8 mouse cellular contexts compared by ENCODE assay signal in genomic region chr8:84689091-84689915, GRCm38 (mm10). TPM values are rescaled to one million over a fixed set of nuclear protein-coding genes. Genes with fewer than 3 reads are reported as not detected.
DNase-seq lines count a peak whose midpoint lies in the region; ATAC-seq lines count a peak whose summit lies in the region.

No protein-coding gene starts in this region.

- peak; percentile 91 to 97 for DNase-seq in adrenal gland, adult (ENCODE audit: inconsistent age in 2 of 2, low spot score in 1 of 2)
- peak; percentile 96 for DNase-seq in embryo, embryonic 10 days (ENCODE audit: low spot score)
- peak; percentile 88 for DNase-seq in gastrocnemius, postnatal 14 days
- peak; percentile 94 to 96 for DNase-seq in left cerebral cortex, postnatal 14 days (ENCODE audit: low spot score in 2 of 2)
- DNase-seq in right cerebral cortex, postnatal 25 days, result peak; percentile 90
- DNase-seq in yolk sac, embryonic 10.5 days (ENCODE audit: low spot score), result peak; percentile 89

- no peaks in the 10 kb centered on the region for H3K27me3 ChIP-seq in intestine, embryonic 15.5 days (replicated peaks)

- ATAC-seq in intestine, embryonic 15.5 days, result peak; percentile 87
- ATAC-seq in megakaryocyte-erythroid progenitor cell, adult 5-6 weeks (replicated peaks; ENCODE audit: low FRiP score, low TSS enrichment, poor library complexity, severe bottlenecking), result peak; percentile 80

- H3K4me1 ChIP-seq in intestine, embryonic 15.5 days (replicated peaks), result peaks cover 31% of the 10 kb centered on the region

- H3K4me3 ChIP-seq in intestine, embryonic 15.5 days (replicated peaks), result peak overlapping the region; percentile 58

- H3K4me2 ChIP-seq in intestine, embryonic 15.5 days (replicated peaks), result peak overlapping the region; percentile 81

- peak overlapping the region; percentile 8 for H3K27ac ChIP-seq in intestine, embryonic 15.5 days

- peaks cover 3% of the 10 kb centered on the region; the same call in 1 of the 2 replicates for H3K36me3 ChIP-seq in intestine, embryonic 15.5 days

- under 1% methylated on average over 47 of the region's 47 CpGs for WGBS in intestine, embryonic 15.5 days

- H3K9me3 ChIP-seq in intestine, embryonic 15.5 days, result no peaks in the 10 kb centered on the region

- intact Hi-C loops in gastrocnemius, postnatal 14 days (cut with DNase I; ENCODE audit: low total_unique reads), result no loop called here
- intact Hi-C loops in left cerebral cortex, postnatal 14 days (cut with DNase I), result no loop called here

- H3K9ac ChIP-seq in intestine, embryonic 15.5 days, result peak overlapping the region; percentile 64

RNA-seq across cellular contexts. Expression of gene Nacc1, which starts 1.6 kb away (rescaled TPM):
- 10 to 100 TPM; 25.7 to 33.6 TPM for total RNA-seq in gastrocnemius, postnatal 14 days (2021)
- polyA plus RNA-seq in intestine, embryonic 15.5 days (2015; fragmentation: Nextera tagmentation; extraction: Ambion mirVana), result 14.8 and 17.0 TPM in 2 replicates
- total RNA-seq in left cerebral cortex, postnatal 14 days (2021), result 10 to 100 TPM; 90.2 to 91.9 TPM
- total RNA-seq in megakaryocyte-erythroid progenitor cell, adult 5-6 weeks (2014; fragmentation: Nextera tagmentation), result 71.6 and 76.7 TPM in 2 replicates
- 35.8 and 51.5 TPM in 2 replicates for total RNA-seq in megakaryocyte-erythroid progenitor cell, adult 5-6 weeks (2017)

RNA-seq across cellular contexts. Expression of gene Trmt1, which starts 3.2 kb away (rescaled TPM):
- total RNA-seq in gastrocnemius, postnatal 14 days (2021), result 10 to 100 TPM; 26.0 to 36.2 TPM
- polyA plus RNA-seq in intestine, embryonic 15.5 days (2015; fragmentation: Nextera tagmentation; extraction: Ambion mirVana), result 59.9 and 68.3 TPM in 2 replicates
- total RNA-seq in left cerebral cortex, postnatal 14 days (2021), result 10 to 100 TPM; 89.3 to 96.7 TPM
- total RNA-seq in megakaryocyte-erythroid progenitor cell, adult 5-6 weeks (2014; fragmentation: Nextera tagmentation), result 170 and 181 TPM in 2 replicates
- total RNA-seq in megakaryocyte-erythroid progenitor cell, adult 5-6 weeks (2017), result 94.9 and 126 TPM in 2 replicates

RNA-seq across cellular contexts. Expression of gene Lyl1, which starts 12.0 kb away (rescaled TPM):
- total RNA-seq in gastrocnemius, postnatal 14 days (2021), result 1 to 10 TPM; 2.7 to 2.9 TPM
- 5.1 and 5.5 TPM in 2 replicates for polyA plus RNA-seq in intestine, embryonic 15.5 days (2015; fragmentation: Nextera tagmentation; extraction: Ambion mirVana)
- total RNA-seq in left cerebral cortex, postnatal 14 days (2021), result 1 to 10 TPM; 2.7 to 4.3 TPM
- total RNA-seq in megakaryocyte-erythroid progenitor cell, adult 5-6 weeks (2014; fragmentation: Nextera tagmentation), result 44.2 and 65.2 TPM in 2 replicates
- 9.5 and 10.1 TPM in 2 replicates for total RNA-seq in megakaryocyte-erythroid progenitor cell, adult 5-6 weeks (2017)

RNA-seq across cellular contexts. Expression of gene Ier2, which starts 26.7 kb away (rescaled TPM):
- 10 to 100 TPM; 10.5 to 10.8 TPM for total RNA-seq in gastrocnemius, postnatal 14 days (2021)
- polyA plus RNA-seq in intestine, embryonic 15.5 days (2015; fragmentation: Nextera tagmentation; extraction: Ambion mirVana), result 84.2 and 85.5 TPM in 2 replicates
- 10 to 100 TPM; 12.6 to 14.8 TPM for total RNA-seq in left cerebral cortex, postnatal 14 days (2021)
- total RNA-seq in megakaryocyte-erythroid progenitor cell, adult 5-6 weeks (2014; fragmentation: Nextera tagmentation), result 23.2 and 27.2 TPM in 2 replicates
- 47.1 and 60.7 TPM in 2 replicates for total RNA-seq in megakaryocyte-erythroid progenitor cell, adult 5-6 weeks (2017)

RNA-seq across cellular contexts. Expression of gene G430095P16Rik, which starts 33.5 kb away (rescaled TPM):
- total RNA-seq in gastrocnemius, postnatal 14 days (2021), result 1 to 10 TPM in 1 of 2 experiments, under 1 TPM in 1; 0.66 to 1.1 TPM
- polyA plus RNA-seq in intestine, embryonic 15.5 days (2015; fragmentation: Nextera tagmentation; extraction: Ambion mirVana), result 3.1 and 3.7 TPM in 2 replicates
- total RNA-seq in left cerebral cortex, postnatal 14 days (2021), result not detected
- total RNA-seq in megakaryocyte-erythroid progenitor cell, adult 5-6 weeks (2014; fragmentation: Nextera tagmentation), result 25.7 and 28.1 TPM in 2 replicates
- total RNA-seq in megakaryocyte-erythroid progenitor cell, adult 5-6 weeks (2017), result 8.2 and 11.4 TPM in 2 replicates

Comparison
In these comparisons a context has a peak if more than half of its experiments do, and no peak if none do; other contexts are left out.
1. Peak in every context shown above with its lines: DNase-seq, ATAC-seq, H3K4me3 ChIP-seq and H3K27ac ChIP-seq.